In the genomic region with DNA sequence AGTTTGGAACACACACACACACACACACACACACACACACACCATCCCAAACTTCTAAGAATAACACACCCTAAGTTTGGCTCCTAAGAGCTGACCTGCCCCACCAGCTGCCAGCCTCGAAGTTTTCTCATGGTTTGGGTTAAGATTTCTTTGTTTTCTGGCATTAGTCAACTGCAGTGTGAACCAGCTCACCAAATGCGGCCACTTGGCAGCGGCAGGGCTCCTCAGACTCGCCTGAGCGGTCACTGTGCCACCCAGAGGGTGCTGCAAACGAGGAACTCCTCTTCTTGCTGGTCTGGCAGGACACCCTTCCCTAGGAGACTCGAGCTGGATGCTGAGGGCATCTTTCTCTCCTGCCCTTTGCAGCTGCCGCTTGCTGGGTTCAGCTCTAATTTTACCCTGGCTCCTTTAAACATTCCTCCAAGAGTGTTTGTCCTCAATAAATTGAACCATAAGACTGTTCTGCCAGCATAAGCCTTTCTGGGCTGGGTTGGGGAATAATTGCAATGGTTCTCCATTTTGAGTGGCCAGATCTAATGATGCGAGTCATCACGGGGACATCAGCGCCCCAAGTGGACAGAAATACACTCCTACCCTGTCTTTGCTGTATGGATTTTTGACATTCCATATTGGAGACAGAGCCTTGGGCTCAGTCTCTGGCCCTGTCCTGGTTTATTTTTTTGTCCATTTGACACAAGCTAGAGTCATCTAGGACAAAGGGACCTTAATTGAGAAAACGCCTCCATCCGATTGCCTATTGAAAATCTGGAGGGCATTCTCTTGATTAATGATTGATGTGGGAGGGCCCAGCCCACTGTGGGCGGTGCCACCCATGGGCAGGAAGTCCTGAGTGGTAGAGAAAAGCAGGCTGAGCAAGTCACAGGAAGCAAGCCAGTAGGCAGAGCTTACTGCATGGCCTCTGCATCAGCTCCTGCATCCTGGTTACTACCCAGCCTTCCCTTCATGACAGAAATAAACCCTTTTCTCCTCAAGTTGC, we compare ENCODE assay signal across 9 mouse cellular contexts. TPM values are rescaled to one million over a fixed set of nuclear protein-coding genes. Genes with fewer than 3 reads are reported as not detected.
DNase-seq lines count a peak whose midpoint lies in the region; ATAC-seq and TF ChIP-seq lines count a peak whose summit lies in the region.
"Had no signal": no experiment of that assay in that cellular context is flagged by ENCODE, and none has a peak within 500 bp of the region (broad histone marks: within the 10 kb centered on the region; RNA-seq: fewer than 3 reads in every experiment).

No protein-coding gene starts in this region.

- H3K27ac ChIP-seq in heart, adult 2 months = peak overlapping the region; percentile 56
- H3K27ac ChIP-seq in midbrain, embryonic 11.5 days (ENCODE audit: low read depth, low read length) = no peak overlapping the region

- DNase-seq in heart, adult 2 months = no peak
- no peak for DNase-seq in heart, adult 9 months (ENCODE audit: low spot score in 2 of 2)
- DNase-seq in urinary bladder, postnatal 14 days (ENCODE audit: low spot score) = peak; percentile 64
- no peak for DNase-seq in urinary bladder, adult 2 months (ENCODE audit: low spot score)
- DNase-seq in kidney, postnatal 10 days = peak; percentile 68
- DNase-seq in embryo, embryonic 10.5 days (ENCODE audit: low spot score) = no peak
- DNase-seq in urinary bladder, postnatal 4 days (ENCODE audit: low spot score in 2 of 2) = no peak
- no peak for DNase-seq in midbrain, embryonic 11.5 days (ENCODE audit: low spot score, missing footprints)
- DNase-seq: heart, postnatal 10 days had no signal

- H3K4me2 ChIP-seq in midbrain, embryonic 11.5 days = no peak overlapping the region

- H3K4me3 ChIP-seq in heart, adult 2 months = no peak overlapping the region
- H3K4me3 ChIP-seq in midbrain, embryonic 11.5 days (ENCODE audit: low read depth, low read length) = no peak overlapping the region

- no peaks in the 10 kb centered on the region for H3K27me3 ChIP-seq in heart, adult 2 months (ENCODE audit: control insufficient read depth, insufficient read depth, low read length)
- H3K27me3 ChIP-seq in midbrain, embryonic 11.5 days (ENCODE audit: control insufficient read depth, insufficient read depth, low read length) = no peaks in the 10 kb centered on the region

- no peak for TF ChIP-seq EP300 in heart, adult 2 months (IDR thresholded peaks at IDR 0.05; ENCODE audit: insufficient read depth, low read depth, low read length)

- intact Hi-C loops in heart, adult 2 months (cut with DNase I) = no loop called here

- ATAC-seq in midbrain, embryonic 11.5 days (ENCODE audit: low FRiP score) = no peak

- H3K9ac ChIP-seq in heart, adult 2 months (ENCODE audit: low read depth, low read length) = no peak overlapping the region
- no peak overlapping the region for H3K9ac ChIP-seq in midbrain, embryonic 11.5 days (ENCODE audit: low read length)

- peak; percentile 48 for TF ChIP-seq CTCF in heart, adult 2 months (IDR thresholded peaks at IDR 0.05)

- peaks cover 2% of the 10 kb centered on the region for H3K36me3 ChIP-seq in heart, adult 2 months (ENCODE audit: control insufficient read depth, insufficient read depth, low read length)
- no peaks in the 10 kb centered on the region for H3K36me3 ChIP-seq in midbrain, embryonic 11.5 days (ENCODE audit: control insufficient read depth, insufficient read depth, low read length)

- H3K4me1 ChIP-seq in heart, adult 2 months (ENCODE audit: control insufficient read depth, insufficient read depth, low read length) = peaks cover 23% of the 10 kb centered on the region
- peaks cover 18% of the 10 kb centered on the region for H3K4me1 ChIP-seq in midbrain, embryonic 11.5 days (ENCODE audit: control insufficient read depth, insufficient read depth, low read length)

- H3K79me2 ChIP-seq in heart, adult 2 months (replicated peaks; ENCODE audit: control insufficient read depth, insufficient read depth, low read length) = no peaks in the 10 kb centered on the region

- 67% methylated on average over 14 of the region's 14 CpGs for WGBS in heart, adult 2 months
- WGBS in midbrain, embryonic 11.5 days = 84% methylated on average over 14 of the region's 14 CpGs

- no peaks in the 10 kb centered on the region for H3K9me3 ChIP-seq in midbrain, embryonic 11.5 days (ENCODE audit: control insufficient read depth, low read length)

- TF ChIP-seq POLR2A in heart, adult 2 months (IDR thresholded peaks at IDR 0.05; ENCODE audit: insufficient read depth, low read depth, low read length) = no peak

RNA-seq across cellular contexts. Expression of gene Elk3, which starts 37.7 kb away (rescaled TPM):
- 10 to 100 TPM; 33.8 to 39.4 TPM for total RNA-seq in heart, adult 2 months (2021)
- polyA plus RNA-seq in heart, adult 2 months (2012; rRNA removed) = 31.9 and 32.1 TPM in 2 replicates
- 21.6 and 22.7 TPM in 2 replicates for polyA plus RNA-seq in urinary bladder, adult 2 months (2012; rRNA removed)
- polyA plus RNA-seq in midbrain, embryonic 11.5 days (2014; fragmentation: Nextera tagmentation; extraction: Ambion mirVana) = 12.2 and 13.6 TPM in 2 replicates

Comparison
In these comparisons a context has a peak if more than half of its experiments do, and no peak if none do; other contexts are left out.
1. DNase-seq: peak in urinary bladder, postnatal 14 days (single experiment) and kidney, postnatal 10 days (single experiment); none in heart, adult 2 months (0 of 2), heart, adult 9 months (0 of 2), urinary bladder, adult 2 months (single experiment), embryo, embryonic 10.5 days (single experiment), urinary bladder, postnatal 4 days (0 of 2) and midbrain, embryonic 11.5 days (single experiment).